Mouse (Mus musculus) C2C12 (cell line): ENCODE results near the gene Sptbn1.

ENCODE experiments used
- CTCF ChIP-seq: IDR thresholded peaks from one replicate; pipeline ENCODE4 v1.5.1; 2011; ENCODE audit not compliant: control insufficient read depth, insufficient read depth, insufficient read length
- MAX ChIP-seq: IDR thresholded peaks from one replicate; pipeline ENCODE4 v1.6.1; 2011; ENCODE audit warnings: mild to moderate bottlenecking, control low read depth
- USF1 ChIP-seq: IDR thresholded peaks from one replicate; pipeline ENCODE4 v1.6.1; 2011; ENCODE audit warnings: low read depth, mild to moderate bottlenecking, control low read depth, moderate library complexity

DNA sequence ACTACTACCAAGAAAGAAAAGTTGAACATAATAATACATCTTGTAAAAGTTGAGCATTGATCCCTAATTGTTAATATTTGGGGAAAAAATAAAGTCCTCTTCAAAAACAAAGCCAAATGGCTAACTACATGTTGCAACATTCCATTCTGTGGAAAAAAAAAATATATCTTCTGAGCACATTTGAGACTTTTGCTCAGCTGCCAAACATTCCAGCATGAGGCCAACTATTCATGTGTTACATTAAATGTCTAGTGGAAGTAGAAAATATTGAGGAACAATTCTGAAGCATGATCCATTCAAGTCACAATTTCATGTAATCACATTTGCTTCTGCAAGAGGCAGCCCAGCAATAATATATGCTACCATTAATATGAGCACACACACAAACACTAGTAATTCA, 10.9 kb downstream of the Sptbn1 start:
- TF ChIP-seq CTCF (no peak), MAX (no peak), USF1 (no peak)
